Mouse (Mus musculus) forebrain, embryonic 13.5 days (tissue): Measurements from ENCODE around the gene BC035947. TPM values are rescaled to one million over a fixed set of nuclear protein-coding genes. Genes with fewer than 3 reads are reported as not detected.
"Not testable (repeated sequence)": the region's sequence is repeated elsewhere in the genome, so short reads cannot be mapped to it uniquely, and the experiment has no call there.

Experiments
- ATAC-seq: fragments of 200-750 bp; cut with Nextera tagmentation; 2 replicates; pipeline ENCODE4 v1.8.0; 2017
- H3K27ac ChIP-seq: fragments of 300-500 bp; sonication (generic); 2 replicates; pipeline ENCODE4 v1.5.1; 2015; ENCODE audit warnings: inconsistent platforms, mild to moderate bottlenecking, moderate library complexity
- H3K27me3 ChIP-seq: fragments of 300-500 bp; sonication (generic); 2 replicates; pipeline ENCODE4 v1.6.1; 2015; ENCODE audit warnings: mild to moderate bottlenecking, inconsistent platforms
- H3K36me3 ChIP-seq: fragments of 300-500 bp; sonication (generic); 2 replicates; pipeline ENCODE4 v1.6.1; 2015; ENCODE audit warnings: mild to moderate bottlenecking, inconsistent platforms; ENCODE audit not compliant: poor library complexity, severe bottlenecking
- H3K4me1 ChIP-seq: fragments of 300-500 bp; sonication (generic); 2 replicates; pipeline ENCODE4 v1.6.1; 2015; ENCODE audit warnings: inconsistent platforms
- H3K4me2 ChIP-seq: fragments of 300-500 bp; sonication (generic); 2 replicates; pipeline ENCODE4 v1.6.1; 2015; ENCODE audit warnings: inconsistent platforms, mild to moderate bottlenecking, moderate library complexity
- H3K4me3 ChIP-seq: fragments of 300-500 bp; sonication (generic); 2 replicates; pipeline ENCODE4 v1.5.1; 2015; ENCODE audit warnings: mild to moderate bottlenecking, inconsistent platforms
- H3K9ac ChIP-seq: fragments of 300-500 bp; sonication (generic); 2 replicates; pipeline ENCODE4 v1.6.1; 2015; ENCODE audit warnings: mild to moderate bottlenecking, inconsistent platforms
- H3K9me3 ChIP-seq: fragments of 300-500 bp; sonication (generic); replicated peaks from 2 replicates; pipeline ENCODE4 v1.6.1; 2016; ENCODE audit warnings: inconsistent platforms
- WGBS: fragments of 180-500 bp; shearing (Covaris S2); methylation state at CpG from one replicate; pipeline ENCODE4 v1.1.7; 2015; 5-methylcytosine and 5-hydroxymethylcytosine counted together
- polyA plus RNA-seq: library from polyadenylated mRNA; unstranded; fragments of >200 nt; fragmentation: Nextera tagmentation; extraction: Ambion mirVana; gene quantifications from 2 replicates; pipeline ENCODE4 v1.2.1, GENCODE M21; 2015

The BC035947 gene
- polyA plus RNA-seq, 1 experiment from 2014 or later, result 0.12 TPM

DNA sequence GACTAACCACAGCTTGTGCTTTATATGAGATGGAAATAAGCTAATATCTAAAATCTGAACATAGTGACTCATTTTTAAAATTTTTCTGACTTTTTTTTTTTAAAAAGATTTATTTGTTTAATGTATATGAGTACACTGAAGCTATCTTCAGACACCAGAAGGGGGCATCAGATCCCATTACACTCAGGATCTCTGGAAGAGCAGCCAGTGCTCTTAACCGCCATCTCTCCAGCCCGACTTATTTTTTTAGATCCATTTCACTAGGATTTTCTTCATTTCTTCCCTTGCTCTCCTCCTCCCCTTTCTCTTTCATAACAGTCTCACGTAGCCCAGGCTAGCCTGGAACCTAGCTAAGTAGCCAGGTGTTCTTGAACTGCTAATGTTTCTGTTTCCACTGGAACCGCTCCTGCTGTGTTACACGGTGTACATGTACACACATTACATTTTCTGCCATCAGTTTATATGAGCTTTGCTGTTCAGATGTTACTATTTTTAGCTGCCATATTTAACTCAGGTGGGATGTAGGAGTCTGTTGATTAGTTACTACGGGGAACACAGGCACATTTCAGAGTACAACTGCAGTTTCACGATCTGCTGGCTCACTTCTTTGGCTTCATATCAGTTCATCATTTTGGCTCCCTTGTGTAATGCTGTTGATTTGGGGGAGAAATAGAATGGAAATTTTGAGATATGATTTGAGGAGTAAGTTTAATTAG lies 18.7 kb upstream of the BC035947 start:
- no peaks in the 10 kb centered on the region for H3K36me3 ChIP-seq
- ATAC-seq, result no peak
- H3K27ac ChIP-seq, result no peak overlapping the region

DNA sequence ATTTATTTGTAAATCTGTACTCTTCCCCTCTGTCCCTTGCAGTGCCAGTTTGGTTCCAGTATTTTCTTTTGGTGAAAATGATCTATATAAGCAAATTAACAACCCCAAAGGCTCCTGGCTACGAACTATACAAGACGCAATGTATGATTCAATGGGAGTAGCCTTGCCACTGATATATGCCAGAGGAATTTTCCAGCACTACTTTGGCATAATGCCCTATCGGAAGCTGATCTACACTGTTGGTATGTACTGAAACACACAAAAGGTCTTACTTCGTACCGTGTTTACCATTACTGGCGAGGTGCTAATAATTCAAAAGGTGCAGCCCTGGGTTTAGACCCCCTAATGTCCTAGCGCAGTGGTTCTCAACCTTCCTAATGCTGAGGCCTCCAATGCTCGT lies 17.1 kb upstream of the BC035947 start:
- Histone ChIP-seq H3K27ac (no peak overlapping the region), H3K4me2 (no peak overlapping the region), H3K4me3 (no peak overlapping the region), H3K9ac (no peak overlapping the region), H3K36me3 (no peaks in the 10 kb centered on the region), H3K4me1 (no peaks in the 10 kb centered on the region), H3K9me3 (no peaks in the 10 kb centered on the region), H3K27me3 (no peaks in the 10 kb centered on the region)
- WGBS, result 87% methylated on average over 8 of the region's 8 CpGs
- no peak for ATAC-seq

More for the DNA sequence above, 18.7 kb upstream of the BC035947 start:
- H3K4me2 ChIP-seq, result no peak overlapping the region
- no peaks in the 10 kb centered on the region for H3K9me3 ChIP-seq
- WGBS, result 82% methylated on average over 7 of the region's 7 CpGs
- no peak overlapping the region for H3K4me3 ChIP-seq
- H3K27me3 ChIP-seq, result no peaks in the 10 kb centered on the region
- H3K4me1 ChIP-seq, result no peaks in the 10 kb centered on the region
- H3K9ac ChIP-seq, result no peak overlapping the region

DNA sequence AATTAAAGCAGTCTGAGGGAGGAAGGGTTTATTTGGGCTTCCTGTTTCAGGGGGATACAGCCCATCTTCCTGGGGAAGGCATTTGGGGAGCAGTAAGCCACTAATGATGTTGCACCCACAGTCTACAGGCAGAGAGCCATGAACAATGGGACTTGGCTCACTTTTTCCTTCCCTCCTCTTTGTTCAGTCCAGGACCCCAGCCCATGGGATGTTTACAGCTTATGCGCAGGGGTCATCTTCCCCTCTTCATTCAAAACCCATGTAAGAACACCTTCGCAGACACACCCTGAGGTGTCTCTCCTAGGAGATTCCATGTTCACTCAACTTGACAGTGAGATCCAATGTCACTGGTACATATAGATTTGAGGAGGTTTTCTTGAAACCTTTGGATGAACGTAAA lies 16.4 kb upstream of the BC035947 start:
- no peak for ATAC-seq
- no peak overlapping the region for H3K27ac ChIP-seq
- WGBS, result 91% methylated on average over 3 of the region's 3 CpGs

DNA sequence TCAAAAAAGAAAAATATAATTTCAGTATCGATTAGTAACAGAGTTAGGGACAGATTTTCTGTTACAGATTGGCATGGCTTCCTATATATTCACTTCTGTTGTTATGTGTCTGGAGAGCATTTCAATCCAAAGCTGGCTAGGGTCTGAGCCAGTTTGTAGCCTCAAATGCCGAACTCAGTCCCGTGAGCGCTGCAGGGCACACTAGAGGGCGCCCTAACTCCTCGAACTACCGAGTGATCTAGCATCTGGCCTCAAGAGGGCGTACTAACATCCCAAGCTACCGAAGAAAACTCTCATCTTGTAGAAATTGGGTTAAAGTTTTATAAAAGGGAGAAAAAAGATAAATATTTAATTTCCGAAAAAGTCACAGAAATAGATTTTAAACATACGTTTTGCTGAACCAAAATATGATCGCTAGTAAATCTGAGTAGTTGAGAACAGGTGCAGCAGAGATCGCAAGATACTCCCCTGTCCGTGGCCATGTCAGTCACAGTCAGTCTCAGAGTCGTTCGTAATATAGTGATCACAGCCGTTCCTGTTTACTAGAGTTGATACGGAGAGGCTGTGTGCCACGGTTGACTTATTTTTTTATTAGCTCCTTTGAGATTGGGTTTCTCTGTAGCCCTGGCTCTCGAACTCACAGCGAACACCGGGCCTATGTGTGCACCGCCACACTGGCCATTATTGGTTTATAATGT lies 13.4 kb upstream of the BC035947 start:
- no peaks in the 10 kb centered on the region for H3K27me3 ChIP-seq
- no peaks in the 10 kb centered on the region for H3K36me3 ChIP-seq
- H3K9me3 ChIP-seq, result no peaks in the 10 kb centered on the region
- no peak overlapping the region for H3K9ac ChIP-seq
- no peak overlapping the region for H3K4me2 ChIP-seq
- WGBS, result 52% methylated on average over 23 of the region's 23 CpGs
- no peak for ATAC-seq
- no peak overlapping the region for H3K27ac ChIP-seq
- no peak overlapping the region for H3K4me3 ChIP-seq
- no peaks in the 10 kb centered on the region for H3K4me1 ChIP-seq

More for the DNA sequence above, 16.4 kb upstream of the BC035947 start:
- H3K4me3 ChIP-seq, result no peak overlapping the region
- no peak overlapping the region for H3K4me2 ChIP-seq
- H3K27me3 ChIP-seq, result no peaks in the 10 kb centered on the region
- H3K36me3 ChIP-seq, result no peaks in the 10 kb centered on the region
- H3K9ac ChIP-seq, result no peak overlapping the region
- no peaks in the 10 kb centered on the region for H3K4me1 ChIP-seq
- no peaks in the 10 kb centered on the region for H3K9me3 ChIP-seq

DNA sequence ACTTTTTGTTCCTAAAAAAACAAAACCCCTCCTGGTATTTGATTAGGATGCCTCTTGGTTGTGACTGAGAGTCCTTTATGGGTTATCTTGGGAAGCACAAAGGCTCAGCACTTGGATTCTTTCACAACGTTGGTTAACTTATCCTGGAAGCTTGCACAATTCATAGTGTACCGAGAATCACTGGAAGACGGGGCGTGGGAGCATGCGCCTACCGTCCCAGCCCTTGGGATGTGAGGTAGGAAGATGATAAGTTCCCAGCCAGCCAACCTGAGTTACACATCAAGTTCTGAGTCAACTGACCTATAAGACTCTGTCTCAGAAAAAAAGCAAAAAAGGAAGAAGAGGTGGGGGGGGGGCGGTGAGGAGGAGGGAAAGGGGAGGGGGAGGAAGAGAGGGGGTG lies 6.9 kb upstream of the BC035947 start:
- no peaks in the 10 kb centered on the region for H3K9me3 ChIP-seq
- no peaks in the 10 kb centered on the region for H3K27me3 ChIP-seq
- ATAC-seq, result no peak
- H3K27ac ChIP-seq, result no peak overlapping the region
- no peak overlapping the region for H3K9ac ChIP-seq
- no peak overlapping the region for H3K4me2 ChIP-seq
- no peaks in the 10 kb centered on the region for H3K4me1 ChIP-seq
- WGBS, result 81% methylated on average over 7 of the region's 7 CpGs
- H3K36me3 ChIP-seq, result no peaks in the 10 kb centered on the region
- H3K4me3 ChIP-seq, result no peak overlapping the region

DNA sequence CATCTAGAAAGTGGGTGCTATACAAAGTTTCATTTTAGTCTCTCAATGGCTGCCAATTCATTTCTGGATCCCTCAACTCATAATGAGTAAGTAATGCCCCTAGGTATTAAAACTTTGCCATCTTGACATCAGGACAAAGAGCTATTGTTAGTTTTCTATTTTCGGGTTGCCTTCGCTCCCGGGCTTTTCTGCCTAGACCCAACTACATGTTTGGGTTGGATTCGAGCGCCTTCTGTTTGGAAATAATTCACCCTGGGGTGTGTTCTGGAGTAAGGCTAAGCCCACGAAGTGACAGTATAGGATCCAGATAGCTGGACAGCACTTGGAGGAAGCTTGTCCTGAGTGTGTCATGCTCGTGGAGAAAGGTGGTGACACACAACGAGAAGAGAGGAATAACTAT lies 798 bp upstream of the BC035947 start:
- Histone ChIP-seq H3K9me3 (no peaks in the 10 kb centered on the region), H3K9ac (no peak overlapping the region), H3K27ac (no peak overlapping the region), H3K4me2 (no peak overlapping the region), H3K4me1 (peaks cover 7% of the 10 kb centered on the region), H3K36me3 (no peaks in the 10 kb centered on the region), H3K27me3 (peaks cover 11% of the 10 kb centered on the region; the same call in 1 of the 2 replicates), H3K4me3 (no peak overlapping the region)
- 80% methylated on average over 8 of the region's 8 CpGs for WGBS
- ATAC-seq, result no peak

DNA sequence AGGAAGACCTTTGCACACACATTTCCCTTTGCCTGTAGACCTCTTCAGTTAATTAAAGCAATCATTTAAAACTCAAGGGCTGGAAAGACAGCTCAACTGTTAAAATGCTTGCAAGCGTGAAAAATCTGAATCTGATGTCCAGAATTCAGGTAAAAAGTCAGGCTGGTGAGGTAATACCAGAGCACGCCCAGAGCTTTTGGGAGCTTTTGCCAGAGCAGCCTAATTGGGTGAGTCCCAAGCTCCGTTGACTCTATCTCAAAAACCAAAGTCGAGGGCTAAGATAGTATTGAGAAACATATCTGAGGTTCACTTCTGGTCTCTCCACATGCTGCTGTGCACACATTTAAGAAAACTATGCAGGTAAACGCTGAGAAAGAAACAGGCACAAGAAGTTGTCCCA lies 1.1 kb downstream of the BC035947 start, which contains the start of gene Mogat1:
Mogat1 (plus strand) TSS at position 130 of the 400 bp plus-strand sequence.
- Histone ChIP-seq H3K9me3 (no peaks in the 10 kb centered on the region), H3K4me2 (peak within 1 kb of the TSS; percentile 61), H3K27ac (no peak within 1 kb of the TSS), H3K36me3 (no peaks in the 10 kb centered on the region), H3K9ac (peak within 1 kb of the TSS; percentile 57), H3K27me3 (peaks cover 11% of the 10 kb centered on the region; the same call in 1 of the 2 replicates), H3K4me1 (peaks cover 7% of the 10 kb centered on the region), H3K4me3 (peak within 1 kb of the TSS; percentile 36)
- 52% methylated on average over 5 of the region's 5 CpGs for WGBS
- ATAC-seq, result no peak

DNA sequence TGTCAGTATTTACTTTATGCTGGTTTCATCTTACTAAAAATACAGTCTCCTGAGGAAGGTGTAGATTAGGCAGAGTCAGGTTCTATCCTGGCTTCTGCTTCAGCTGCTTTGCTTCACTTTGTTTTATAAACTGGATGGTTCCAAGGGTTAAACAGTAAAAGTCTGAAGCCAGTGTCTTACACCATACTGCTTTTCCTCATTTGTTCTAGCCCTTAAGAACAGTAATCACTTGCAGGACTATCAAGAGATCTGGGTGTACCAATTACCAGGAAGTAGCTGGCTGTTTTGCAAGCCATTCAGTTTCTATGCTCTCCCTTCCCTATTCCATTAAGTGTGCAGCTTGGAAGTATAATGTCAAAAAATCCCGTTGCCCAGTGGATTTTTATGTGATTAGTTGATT lies 4.8 kb downstream of the BC035947 start:
- peaks cover 6% of the 10 kb centered on the region; the same call in 1 of the 2 replicates for H3K27me3 ChIP-seq
- no peaks in the 10 kb centered on the region for H3K9me3 ChIP-seq
- ATAC-seq, result no peak
- WGBS, result 72% methylated on average over 1 of the region's 1 CpGs
- H3K36me3 ChIP-seq, result no peaks in the 10 kb centered on the region
- no peak overlapping the region for H3K4me2 ChIP-seq
- no peak overlapping the region for H3K4me3 ChIP-seq
- peaks cover 7% of the 10 kb centered on the region for H3K4me1 ChIP-seq
- no peak overlapping the region for H3K9ac ChIP-seq
- no peak overlapping the region for H3K27ac ChIP-seq

DNA sequence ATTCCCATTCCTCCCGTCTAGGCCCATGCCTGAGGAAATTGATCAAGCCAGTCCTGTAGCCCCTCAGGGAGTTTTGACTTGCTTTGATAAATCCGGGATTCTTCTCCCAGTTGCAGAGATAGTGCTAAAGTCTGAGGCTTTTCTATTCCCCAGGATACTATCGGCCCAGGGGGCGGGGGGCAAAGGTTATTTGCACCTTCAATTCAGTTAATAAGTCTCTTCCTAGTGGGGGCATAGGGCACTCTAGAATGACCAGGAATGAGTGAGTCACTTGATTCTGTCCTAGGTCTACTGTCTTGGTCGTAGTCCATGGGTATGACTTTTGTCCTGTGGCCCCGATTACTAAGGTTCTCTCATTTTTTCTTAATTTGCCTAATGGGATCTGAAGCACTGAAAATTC lies 9.4 kb downstream of the BC035947 start:
- no peak for ATAC-seq
- Histone ChIP-seq H3K9me3 (no peaks in the 10 kb centered on the region), H3K4me3 (no peak overlapping the region), H3K36me3 (no peaks in the 10 kb centered on the region), H3K4me2 (no peak overlapping the region), H3K4me1 (no peaks in the 10 kb centered on the region), H3K27ac (no peak overlapping the region), H3K9ac (no peak overlapping the region), H3K27me3 (no peaks in the 10 kb centered on the region)
- 94% methylated on average over 6 of the region's 6 CpGs for WGBS

DNA sequence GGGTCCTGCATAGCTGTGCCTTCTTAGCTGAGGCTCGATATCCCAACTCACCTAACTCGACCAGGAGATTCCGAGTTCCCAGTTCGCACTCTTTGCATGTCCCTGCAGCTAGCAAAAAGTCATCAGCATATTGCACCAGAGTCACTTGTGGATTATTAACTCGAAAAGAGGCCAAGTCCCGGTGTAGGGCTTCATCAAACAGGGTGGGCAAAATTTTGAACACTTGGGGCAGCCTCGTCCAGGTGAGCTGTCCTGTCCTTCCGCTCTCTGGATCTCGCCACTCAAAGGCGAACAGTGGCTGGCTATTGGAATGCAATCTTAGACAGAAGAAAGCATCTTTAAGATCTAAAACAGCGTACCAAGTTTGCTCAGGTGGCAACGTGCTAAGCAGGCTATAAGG lies 10.1 kb downstream of the BC035947 start:
- not testable (repeated sequence) for H3K4me2 ChIP-seq, ATAC-seq, H3K27me3 ChIP-seq, H3K36me3 ChIP-seq, H3K4me1 ChIP-seq, H3K9ac ChIP-seq, H3K27ac ChIP-seq, H3K4me3 ChIP-seq, H3K9me3 ChIP-seq
- 90% methylated on average over 12 of the region's 12 CpGs for WGBS

DNA sequence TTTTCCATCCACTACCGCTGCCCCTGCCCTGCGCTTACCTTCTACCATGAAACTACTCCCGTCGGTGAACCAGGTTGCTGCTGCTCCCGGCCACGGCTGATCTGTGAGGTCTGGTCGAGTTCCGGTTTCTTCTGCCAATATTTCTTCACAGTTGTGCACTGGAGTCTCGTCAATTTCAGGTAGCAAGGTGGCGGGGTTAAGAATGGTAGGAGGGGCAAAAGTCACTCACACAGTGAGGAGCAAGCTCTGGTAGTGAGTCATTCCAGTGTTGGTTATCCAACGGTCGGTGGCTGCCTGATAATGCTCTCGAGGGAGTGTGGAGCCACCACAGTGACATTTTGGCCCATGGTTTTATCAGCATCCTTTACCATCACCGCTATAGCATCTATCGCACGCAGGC lies 10.9 kb downstream of the BC035947 start:
- Histone ChIP-seq H3K27me3 (no peaks in the 10 kb centered on the region), H3K27ac (no peak overlapping the region), H3K4me1 (no peaks in the 10 kb centered on the region), H3K4me3 (no peak overlapping the region), H3K36me3 (no peaks in the 10 kb centered on the region), H3K9me3 (no peaks in the 10 kb centered on the region), H3K9ac (no peak overlapping the region), H3K4me2 (no peak overlapping the region)
- ATAC-seq, result no peak
- 93% methylated on average over 16 of the region's 16 CpGs for WGBS

DNA sequence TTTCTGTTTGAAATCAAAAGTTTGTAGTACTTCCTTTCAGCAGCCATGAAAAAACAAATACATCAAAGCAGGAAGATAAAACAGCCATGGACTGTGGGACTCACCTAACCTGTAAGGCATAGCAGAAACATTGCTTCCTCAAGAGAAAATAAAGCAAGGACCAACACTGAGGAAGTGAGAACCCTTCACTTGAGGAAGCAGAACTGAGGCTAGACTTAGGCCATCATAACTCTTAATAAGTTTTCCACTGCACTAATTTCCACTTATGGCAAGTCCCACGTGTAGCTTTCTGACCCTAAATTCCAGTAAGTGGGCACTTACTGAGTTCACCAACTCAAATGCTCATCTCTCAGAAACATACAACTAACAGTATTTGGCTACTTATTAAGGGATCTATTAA lies 21.8 kb downstream of the BC035947 start:
- H3K9me3 ChIP-seq, result no peaks in the 10 kb centered on the region
- no peak for ATAC-seq
- H3K9ac ChIP-seq, result no peak overlapping the region
- H3K4me2 ChIP-seq, result no peak overlapping the region
- no peaks in the 10 kb centered on the region for H3K36me3 ChIP-seq
- 78% methylated on average over 1 of the region's 1 CpGs for WGBS
- peaks cover 23% of the 10 kb centered on the region for H3K4me1 ChIP-seq
- H3K27ac ChIP-seq, result no peak overlapping the region
- peaks cover 8% of the 10 kb centered on the region; the same call in 1 of the 2 replicates for H3K27me3 ChIP-seq
- H3K4me3 ChIP-seq, result 0 out of 2 replicates have a peak overlapping the region, but pooled peaks have one; percentile 95
